ENCODE assay signal across 19 mouse cellular contexts in genomic region chr3:132211260-132211659, GRCm38 (mm10).
DNase-seq lines count a peak whose midpoint lies in the region; ATAC-seq and TF ChIP-seq lines count a peak whose summit lies in the region.
"Had no signal": no experiment of that assay in that cellular context is flagged by ENCODE, and none has a peak within 500 bp of the region (broad histone marks: within the 10 kb centered on the region; RNA-seq: fewer than 3 reads in every experiment).

No protein-coding gene starts in this region.

- no peaks in the 10 kb centered on the region for H3K36me3 ChIP-seq in heart, embryonic 11.5 days (ENCODE audit: control insufficient read depth, insufficient read depth, low read length)
- H3K36me3 ChIP-seq in C2C12 (ENCODE audit: control insufficient read depth, insufficient read depth) (no peaks in the 10 kb centered on the region), myocyte (ENCODE audit: control insufficient read depth, insufficient read depth) (no peaks in the 10 kb centered on the region)
- H3K36me3 ChIP-seq: limb, embryonic 15.5 days had no signal

- no peak overlapping the region for H3K9ac ChIP-seq in heart, embryonic 11.5 days (ENCODE audit: low read depth, low read length)
- H3K9ac ChIP-seq: forebrain, embryonic 13.5 days; limb, embryonic 15.5 days had no signal

- H3K27me3 ChIP-seq in heart, embryonic 11.5 days (ENCODE audit: control insufficient read depth, insufficient read depth, low read length), result no peaks in the 10 kb centered on the region
- no peaks in the 10 kb centered on the region for H3K27me3 ChIP-seq in C2C12 (ENCODE audit: control insufficient read depth, insufficient read depth, insufficient read length)
- no peaks in the 10 kb centered on the region for H3K27me3 ChIP-seq in myocyte (ENCODE audit: control insufficient read depth, insufficient read depth, insufficient read length)
- H3K27me3 ChIP-seq: forebrain, embryonic 13.5 days; limb, embryonic 15.5 days had no signal

- no peak overlapping the region for H3K4me3 ChIP-seq in heart, embryonic 11.5 days (ENCODE audit: low read depth, low read length)
- H3K4me3 ChIP-seq in C2C12 (ENCODE audit: insufficient read depth, poor library complexity, severe bottlenecking) (no peak overlapping the region), myocyte (no peak overlapping the region)
- no peak overlapping the region for H3K4me3 ChIP-seq in left cerebral cortex, adult 2 months
- H3K4me3 ChIP-seq: forebrain, embryonic 13.5 days; heart, adult 2 months; limb, embryonic 15.5 days had no signal

- DNase-seq in heart, adult 18-20 months, result peak; percentile 12 to 39
- peak; percentile 55 for DNase-seq in NIH3T3 (ENCODE audit: low read depth)
- DNase-seq in testis, postnatal 10 days (ENCODE audit: low spot score), result no peak
- DNase-seq in left cerebral cortex, adult 2 months (ENCODE audit: extremely low spot score in 1 of 2, low spot score in 2 of 2), result no peak
- DNase-seq: cerebellum, adult 9-10 months; kidney, adult 18-20 months; kidney, postnatal 36 days; lung, postnatal 14 days; right cerebral cortex, adult 18-20 months; spleen, adult 18-20 months; thymus, postnatal 25 days had no signal

- ATAC-seq in heart, embryonic 11.5 days (replicated peaks; ENCODE audit: insufficient number of reproducible peaks, low FRiP score, low TSS enrichment), result no peak
- ATAC-seq: forebrain, embryonic 13.5 days; hindbrain, postnatal 0 days; midbrain, embryonic 16.5 days had no signal

- intact Hi-C loops in left cerebral cortex, adult 2 months (cut with DNase I), result no loop called here

- TF ChIP-seq POLR2A in myocyte (IDR thresholded peaks at IDR 0.05; ENCODE audit: insufficient read length, low read depth), result no peak

- 47% methylated on average over 5 of the region's 5 CpGs for WGBS in heart, embryonic 11.5 days (ENCODE audit: insufficient replicate concordance)

- no peak overlapping the region for H3K4me2 ChIP-seq in heart, embryonic 11.5 days
- H3K4me2 ChIP-seq in myocyte (ENCODE audit: low read depth), result peak overlapping the region; percentile 22
- H3K4me2 ChIP-seq: forebrain, embryonic 13.5 days; limb, embryonic 15.5 days had no signal

- no peak for TF ChIP-seq CTCF in C2C12 (IDR thresholded peaks at IDR 0.05; ENCODE audit: control insufficient read depth, insufficient read depth, insufficient read length)
- TF ChIP-seq CTCF in left cerebral cortex, adult 2 months (IDR thresholded peaks at IDR 0.05), result no peak

- no peaks in the 10 kb centered on the region for H3K79me2 ChIP-seq in C2C12 (ENCODE audit: control insufficient read depth, insufficient read depth)
- no peaks in the 10 kb centered on the region for H3K79me2 ChIP-seq in myocyte (ENCODE audit: control insufficient read depth, insufficient read depth)

- H3K79me3 ChIP-seq in C2C12 (ENCODE audit: low read depth), result no peaks in the 10 kb centered on the region

- no peaks in the 10 kb centered on the region for H3K9me3 ChIP-seq in heart, embryonic 11.5 days (replicated peaks; ENCODE audit: control insufficient read depth, low read length)
- H3K9me3 ChIP-seq: forebrain, embryonic 13.5 days; limb, embryonic 15.5 days had no signal

- H3K4me1 ChIP-seq in heart, embryonic 11.5 days (ENCODE audit: control insufficient read depth, insufficient read depth, low read length), result no peaks in the 10 kb centered on the region
- H3K4me1 ChIP-seq: forebrain, embryonic 13.5 days; limb, embryonic 15.5 days had no signal

- H3K27ac ChIP-seq in heart, embryonic 11.5 days (ENCODE audit: low read depth, low read length), result no peak overlapping the region
- H3K27ac ChIP-seq in left cerebral cortex, adult 2 months, result no peak overlapping the region
- H3K27ac ChIP-seq: forebrain, embryonic 13.5 days; heart, adult 2 months; hindbrain, postnatal 0 days; limb, embryonic 15.5 days had no signal

- H3ac ChIP-seq in C2C12 (ENCODE audit: control insufficient read depth, insufficient read length, low read depth) (no peak overlapping the region), myocyte (ENCODE audit: control insufficient read depth, insufficient read length) (no peak overlapping the region)

TF ChIP-seq in C2C12, 6 proteins besides CTCF, POLR2A, EP300 and RAD21:
- TF ChIP-seq USF1 (IDR thresholded peaks at IDR 0.05; ENCODE audit: low read depth), result no peak
- TF ChIP-seq MYOD1 (IDR thresholded peaks at IDR 0.05; ENCODE audit: control insufficient read depth, insufficient read length, low read depth), result peak; percentile 88
- peak; percentile 40 for TF ChIP-seq FOSL1 (IDR thresholded peaks at IDR 0.05; ENCODE audit: insufficient read depth, low read length, poor library complexity, severe bottlenecking)

TF ChIP-seq in myocyte, 11 proteins besides CTCF, POLR2A, EP300 and RAD21:
- no peak for TF ChIP-seq E2F4 (IDR thresholded peaks at IDR 0.05; ENCODE audit: insufficient read depth)
- TF ChIP-seq MYOG (IDR thresholded peaks at IDR 0.05; ENCODE audit: control insufficient read depth in 1 of 3, insufficient read depth in 1 of 3, insufficient read length in 2 of 3, low read depth in 2 of 3), result no peak
- no peak for TF ChIP-seq USF1 (IDR thresholded peaks at IDR 0.05; ENCODE audit: low read depth)
- TF ChIP-seq TCF3 (IDR thresholded peaks at IDR 0.05; ENCODE audit: insufficient read length, low read depth), result no peak
- TF ChIP-seq MYOD1 (IDR thresholded peaks at IDR 0.05; ENCODE audit: control insufficient read depth in 1 of 3, insufficient read length in 2 of 3, low read depth in 2 of 3), result peak in 1 of 3 experiments; percentile 65
TF ChIP-seq in myocyte: peak in this region for 1.

Comparison
In these comparisons a context has a peak if more than half of its experiments do, and no peak if none do; other contexts are left out.
1. DNase-seq: peak in heart, adult 18-20 months (2 of 2) and NIH3T3 (single experiment); none in testis, postnatal 10 days (single experiment) and left cerebral cortex, adult 2 months (0 of 2).